Mouse (Mus musculus): ENCODE measurements around the gene Ugt1a6a. TPM values are rescaled to one million over a fixed set of nuclear protein-coding genes. Genes with fewer than 3 reads are reported as not detected.

Gene Ugt1a6a
- polyA plus RNA-seq, 1 experiment from 2014 or later = 10.6 TPM

GRCm38 (mm10) chr1:88238771-88239170, 104.2 kb downstream of the Ugt1a6a start:
- H3K4me2 ChIP-seq (ENCODE audit: low read depth, low read length) = no peak overlapping the region
- no peak overlapping the region for H3K4me3 ChIP-seq (ENCODE audit: low read depth, low read length)
- no peak for DNase-seq (ENCODE audit: low spot score)
- H3K9me3 ChIP-seq (ENCODE audit: control insufficient read depth, low read length) = peaks cover 93% of the 10 kb centered on the region
- H3K9ac ChIP-seq (ENCODE audit: low read depth, low read length) = no peak overlapping the region
- no peaks in the 10 kb centered on the region for H3K27me3 ChIP-seq (replicated peaks; ENCODE audit: control insufficient read depth, insufficient read depth, low read length)
- WGBS = 75% methylated on average over 6 of the region's 6 CpGs
- no peaks in the 10 kb centered on the region for H3K4me1 ChIP-seq (ENCODE audit: control insufficient read depth, insufficient read depth, low read length)
- H3K27ac ChIP-seq (replicated peaks; ENCODE audit: low read depth, low read length) = no peak overlapping the region
- no peak for ATAC-seq (ENCODE audit: low read depth)
- no peaks in the 10 kb centered on the region for H3K36me3 ChIP-seq (ENCODE audit: control insufficient read depth, insufficient read depth, low read length)

- 72% methylated on average over 5 of the region's 5 CpGs for WGBS
- H3K9ac ChIP-seq (ENCODE audit: low read depth, low read length) = no peak overlapping the region
- DNase-seq (ENCODE audit: low spot score) (no peak), ATAC-seq (ENCODE audit: low read depth) (no peak)
- H3K36me3 ChIP-seq (ENCODE audit: control insufficient read depth, insufficient read depth, low read length) = no peaks in the 10 kb centered on the region
- no peaks in the 10 kb centered on the region for H3K4me1 ChIP-seq (ENCODE audit: control insufficient read depth, insufficient read depth, low read length)
- H3K4me2 ChIP-seq (ENCODE audit: low read depth, low read length) = no peak overlapping the region
- no peak overlapping the region for H3K27ac ChIP-seq (replicated peaks; ENCODE audit: low read depth, low read length)
- H3K9me3 ChIP-seq (ENCODE audit: control insufficient read depth, low read length) = peaks cover 94% of the 10 kb centered on the region
- no peaks in the 10 kb centered on the region for H3K27me3 ChIP-seq (replicated peaks; ENCODE audit: control insufficient read depth, insufficient read depth, low read length)
- no peak overlapping the region for H3K4me3 ChIP-seq (ENCODE audit: low read depth, low read length)
Observed at GRCm38 (mm10) chr1:88240072-88240471, 105.5 kb downstream of the Ugt1a6a start.

GRCm38 (mm10) chr1:88240579-88240978, 106.0 kb downstream of the Ugt1a6a start:
- H3K4me2 ChIP-seq (ENCODE audit: low read depth, low read length) = no peak overlapping the region
- H3K4me3 ChIP-seq (ENCODE audit: low read depth, low read length) = no peak overlapping the region
- DNase-seq (ENCODE audit: low spot score) (no peak), ATAC-seq (ENCODE audit: low read depth) (peak; percentile 4; the same call in 1 of the 2 replicates)
- no peak overlapping the region for H3K27ac ChIP-seq (replicated peaks; ENCODE audit: low read depth, low read length)
- WGBS = 68% methylated on average over 4 of the region's 4 CpGs
- H3K36me3 ChIP-seq (ENCODE audit: control insufficient read depth, insufficient read depth, low read length) = no peaks in the 10 kb centered on the region
- H3K4me1 ChIP-seq (ENCODE audit: control insufficient read depth, insufficient read depth, low read length) = no peaks in the 10 kb centered on the region
- no peaks in the 10 kb centered on the region for H3K27me3 ChIP-seq (replicated peaks; ENCODE audit: control insufficient read depth, insufficient read depth, low read length)
- no peak overlapping the region for H3K9ac ChIP-seq (ENCODE audit: low read depth, low read length)
- peaks cover 94% of the 10 kb centered on the region for H3K9me3 ChIP-seq (ENCODE audit: control insufficient read depth, low read length)

- Histone ChIP-seq H3K27ac (replicated peaks; ENCODE audit: low read depth, low read length) (no peak overlapping the region), H3K4me3 (ENCODE audit: low read depth, low read length) (no peak overlapping the region), H3K36me3 (ENCODE audit: control insufficient read depth, insufficient read depth, low read length) (no peaks in the 10 kb centered on the region), H3K9ac (ENCODE audit: low read depth, low read length) (no peak overlapping the region), H3K27me3 (replicated peaks; ENCODE audit: control insufficient read depth, insufficient read depth, low read length) (no peaks in the 10 kb centered on the region), H3K4me1 (ENCODE audit: control insufficient read depth, insufficient read depth, low read length) (no peaks in the 10 kb centered on the region), H3K4me2 (ENCODE audit: low read depth, low read length) (no peak overlapping the region), H3K9me3 (ENCODE audit: control insufficient read depth, low read length) (peaks cover 94% of the 10 kb centered on the region)
- ATAC-seq (ENCODE audit: low read depth) (no peak), DNase-seq (ENCODE audit: low spot score) (no peak)
- 61% methylated on average over 5 of the region's 5 CpGs for WGBS
Observed at GRCm38 (mm10) chr1:88243861-88244260, 109.3 kb downstream of the Ugt1a6a start.

- no peak overlapping the region for H3K4me3 ChIP-seq (ENCODE audit: low read depth, low read length)
- no peak for ATAC-seq (ENCODE audit: low read depth)
- H3K4me2 ChIP-seq (ENCODE audit: low read depth, low read length) = no peak overlapping the region
- WGBS = 74% methylated on average over 6 of the region's 6 CpGs
- H3K9ac ChIP-seq (ENCODE audit: low read depth, low read length) = no peak overlapping the region
- no peaks in the 10 kb centered on the region for H3K27me3 ChIP-seq (replicated peaks; ENCODE audit: control insufficient read depth, insufficient read depth, low read length)
- H3K9me3 ChIP-seq (ENCODE audit: control insufficient read depth, low read length) = peaks cover 94% of the 10 kb centered on the region
- H3K27ac ChIP-seq (replicated peaks; ENCODE audit: low read depth, low read length) = no peak overlapping the region
- H3K36me3 ChIP-seq (ENCODE audit: control insufficient read depth, insufficient read depth, low read length) = no peaks in the 10 kb centered on the region
- H3K4me1 ChIP-seq (ENCODE audit: control insufficient read depth, insufficient read depth, low read length) = no peaks in the 10 kb centered on the region
- DNase-seq (ENCODE audit: low spot score) = no peak
Observed at GRCm38 (mm10) chr1:88245881-88246280, 111.3 kb downstream of the Ugt1a6a start.

GRCm38 (mm10) chr1:88246386-88246785, 111.8 kb downstream of the Ugt1a6a start:
- no peak overlapping the region for H3K4me2 ChIP-seq (ENCODE audit: low read depth, low read length)
- 48% methylated on average over 6 of the region's 6 CpGs for WGBS
- ATAC-seq (ENCODE audit: low read depth) (no peak), DNase-seq (ENCODE audit: low spot score) (no peak)
- no peak overlapping the region for H3K27ac ChIP-seq (replicated peaks; ENCODE audit: low read depth, low read length)
- no peak overlapping the region for H3K4me3 ChIP-seq (ENCODE audit: low read depth, low read length)
- H3K36me3 ChIP-seq (ENCODE audit: control insufficient read depth, insufficient read depth, low read length) = no peaks in the 10 kb centered on the region
- peaks cover 93% of the 10 kb centered on the region for H3K9me3 ChIP-seq (ENCODE audit: control insufficient read depth, low read length)
- H3K4me1 ChIP-seq (ENCODE audit: control insufficient read depth, insufficient read depth, low read length) = no peaks in the 10 kb centered on the region
- no peak overlapping the region for H3K9ac ChIP-seq (ENCODE audit: low read depth, low read length)
- no peaks in the 10 kb centered on the region for H3K27me3 ChIP-seq (replicated peaks; ENCODE audit: control insufficient read depth, insufficient read depth, low read length)

GRCm38 (mm10) chr1:88247660-88248059, 113.1 kb downstream of the Ugt1a6a start:
- no peak overlapping the region for H3K4me3 ChIP-seq (ENCODE audit: low read depth, low read length)
- H3K36me3 ChIP-seq (ENCODE audit: control insufficient read depth, insufficient read depth, low read length) = no peaks in the 10 kb centered on the region
- DNase-seq (ENCODE audit: low spot score) (no peak), ATAC-seq (ENCODE audit: low read depth) (no peak)
- H3K4me1 ChIP-seq (ENCODE audit: control insufficient read depth, insufficient read depth, low read length) = no peaks in the 10 kb centered on the region
- H3K4me2 ChIP-seq (ENCODE audit: low read depth, low read length) = no peak overlapping the region
- peaks cover 91% of the 10 kb centered on the region for H3K9me3 ChIP-seq (ENCODE audit: control insufficient read depth, low read length)
- H3K27ac ChIP-seq (replicated peaks; ENCODE audit: low read depth, low read length) = no peak overlapping the region
- H3K27me3 ChIP-seq (replicated peaks; ENCODE audit: control insufficient read depth, insufficient read depth, low read length) = no peaks in the 10 kb centered on the region
- no peak overlapping the region for H3K9ac ChIP-seq (ENCODE audit: low read depth, low read length)
- 55% methylated on average over 2 of the region's 2 CpGs for WGBS

GRCm38 (mm10) chr1:88248658-88249057, 114.0 kb downstream of the Ugt1a6a start:
- WGBS = 66% methylated on average over 4 of the region's 4 CpGs
- Histone ChIP-seq H3K9me3 (ENCODE audit: control insufficient read depth, low read length) (peaks cover 93% of the 10 kb centered on the region), H3K9ac (ENCODE audit: low read depth, low read length) (no peak overlapping the region), H3K27me3 (replicated peaks; ENCODE audit: control insufficient read depth, insufficient read depth, low read length) (no peaks in the 10 kb centered on the region), H3K4me1 (ENCODE audit: control insufficient read depth, insufficient read depth, low read length) (no peaks in the 10 kb centered on the region), H3K4me2 (ENCODE audit: low read depth, low read length) (no peak overlapping the region), H3K36me3 (ENCODE audit: control insufficient read depth, insufficient read depth, low read length) (no peaks in the 10 kb centered on the region), H3K4me3 (ENCODE audit: low read depth, low read length) (no peak overlapping the region), H3K27ac (replicated peaks; ENCODE audit: low read depth, low read length) (no peak overlapping the region)
- DNase-seq (ENCODE audit: low spot score) (no peak), ATAC-seq (ENCODE audit: low read depth) (peak; percentile 10; the same call in 1 of the 2 replicates)

GRCm38 (mm10) chr1:88249596-88249995, 115.0 kb downstream of the Ugt1a6a start:
- no peaks in the 10 kb centered on the region for H3K27me3 ChIP-seq (replicated peaks; ENCODE audit: control insufficient read depth, insufficient read depth, low read length)

More at GRCm38 (mm10) chr1:88249596-88249995, 115.0 kb downstream of the Ugt1a6a start:
- no peak for DNase-seq (ENCODE audit: low spot score)
- Histone ChIP-seq H3K36me3 (ENCODE audit: control insufficient read depth, insufficient read depth, low read length) (no peaks in the 10 kb centered on the region), H3K9ac (ENCODE audit: low read depth, low read length) (no peak overlapping the region), H3K4me2 (ENCODE audit: low read depth, low read length) (no peak overlapping the region), H3K4me3 (ENCODE audit: low read depth, low read length) (no peak overlapping the region), H3K27ac (replicated peaks; ENCODE audit: low read depth, low read length) (no peak overlapping the region), H3K9me3 (ENCODE audit: control insufficient read depth, low read length) (peaks cover 90% of the 10 kb centered on the region), H3K4me1 (ENCODE audit: control insufficient read depth, insufficient read depth, low read length) (no peaks in the 10 kb centered on the region)
- no peak for ATAC-seq (ENCODE audit: low read depth)
- WGBS = 76% methylated on average over 7 of the region's 7 CpGs
